Mouse (Mus musculus): ENCODE results near the gene Krt18. TPM values are rescaled to one million over a fixed set of nuclear protein-coding genes. Genes with fewer than 3 reads are reported as not detected.
"Not testable (repeated sequence)": the region's sequence is repeated elsewhere in the genome, so short reads cannot be mapped to it uniquely, and the experiment has no call there.

The Krt18 gene
- polyA plus RNA-seq, 1 experiment from 2014 or later = 4.4 TPM

DNA sequence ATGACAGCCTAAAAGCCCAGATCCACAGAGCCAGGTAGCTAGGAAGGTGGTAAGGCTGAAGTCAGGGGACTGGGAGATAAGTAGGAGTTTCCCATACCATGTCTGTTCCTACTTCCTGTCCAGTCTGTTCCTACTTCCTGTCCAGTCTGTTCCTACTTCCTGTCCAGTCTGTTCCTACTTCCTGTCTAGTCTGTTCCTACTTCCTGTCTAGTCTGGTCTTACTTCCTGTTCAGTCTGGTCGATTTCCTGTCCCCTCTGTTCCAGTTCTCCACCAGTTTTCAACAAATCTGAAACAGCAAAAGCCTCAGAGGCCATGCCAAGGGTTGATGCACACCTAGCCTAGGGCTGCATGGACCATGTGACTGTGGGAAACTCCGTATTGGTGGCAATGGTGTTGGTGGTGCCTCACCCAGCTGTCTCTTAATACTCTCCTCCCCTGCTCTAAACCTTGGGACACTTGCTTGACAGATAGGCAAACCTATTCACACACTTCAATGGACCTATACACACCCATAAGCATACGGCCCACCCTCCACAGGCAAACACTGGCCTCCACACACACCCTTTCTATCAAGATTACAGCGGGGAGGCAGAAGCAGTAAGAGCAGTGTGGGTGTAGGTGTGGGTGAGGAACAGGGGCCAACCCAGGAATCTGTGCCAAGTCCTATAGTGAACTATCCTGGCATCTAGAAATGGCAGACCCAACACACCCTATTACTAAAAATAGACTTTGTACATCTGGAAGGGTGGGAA lies 32.3 kb upstream of the Krt18 start:
- Histone ChIP-seq H3K4me1 (replicated peaks; ENCODE audit: control insufficient read depth, insufficient read depth, low read length) (no peaks in the 10 kb centered on the region), H3K4me3 (replicated peaks; ENCODE audit: low read length) (no peak overlapping the region), H3K36me3 (ENCODE audit: control insufficient read depth, insufficient read depth) (no peaks in the 10 kb centered on the region), H3K27ac (ENCODE audit: low read length) (no peak overlapping the region), H3K9me3 (ENCODE audit: control insufficient read depth, low read length) (no peaks in the 10 kb centered on the region; the same call in 1 of the 2 replicates), H3K9ac (replicated peaks; ENCODE audit: low read depth, low read length) (no peak overlapping the region), H3K4me2 (ENCODE audit: low read length) (no peak overlapping the region), H3K27me3 (replicated peaks; ENCODE audit: control insufficient read depth, insufficient read depth, low read length) (no peaks in the 10 kb centered on the region)
- WGBS = 81% methylated on average over 4 of the region's 4 CpGs
- ATAC-seq = no peak

DNA sequence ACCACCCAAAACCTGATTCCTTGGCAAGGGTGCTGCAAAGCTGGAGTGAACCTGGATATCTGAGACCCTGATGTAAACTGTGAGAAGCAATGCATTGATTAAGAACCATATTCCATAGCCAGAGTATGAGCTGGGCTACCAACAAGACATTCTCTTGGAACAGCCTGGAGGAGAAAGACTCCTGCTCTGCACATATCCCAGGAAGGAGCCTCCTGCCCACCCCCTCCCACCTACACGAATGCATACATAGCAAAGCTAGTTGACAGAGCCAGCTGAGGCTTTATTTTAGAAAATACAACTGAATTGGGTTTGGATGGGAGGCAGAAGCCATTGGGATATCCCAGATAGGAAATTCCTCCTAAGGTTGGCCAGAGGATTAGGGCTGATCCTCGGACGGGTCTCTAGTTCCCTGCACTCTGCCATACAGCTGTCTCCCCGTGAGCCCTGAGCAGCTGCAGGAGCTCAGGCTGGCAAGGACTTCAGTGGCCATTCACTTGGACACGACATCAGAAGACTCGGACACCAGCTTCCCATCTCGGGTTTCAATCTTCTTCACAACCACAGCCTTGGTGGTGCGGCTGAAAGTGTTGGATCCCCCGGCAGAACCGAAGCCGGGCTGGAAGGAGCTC lies 31.4 kb upstream of the Krt18 start:
- not testable (repeated sequence) for H3K4me2 ChIP-seq (ENCODE audit: low read length); ATAC-seq; H3K4me3 ChIP-seq (replicated peaks; ENCODE audit: low read length); H3K9ac ChIP-seq (replicated peaks; ENCODE audit: low read depth, low read length); H3K9me3 ChIP-seq (ENCODE audit: control insufficient read depth, low read length); H3K27me3 ChIP-seq (replicated peaks; ENCODE audit: control insufficient read depth, insufficient read depth, low read length); H3K27ac ChIP-seq (ENCODE audit: low read length); H3K4me1 ChIP-seq (replicated peaks; ENCODE audit: control insufficient read depth, insufficient read depth, low read length); H3K36me3 ChIP-seq (ENCODE audit: control insufficient read depth, insufficient read depth)
- WGBS = 82% methylated on average over 9 of the region's 11 CpGs

DNA sequence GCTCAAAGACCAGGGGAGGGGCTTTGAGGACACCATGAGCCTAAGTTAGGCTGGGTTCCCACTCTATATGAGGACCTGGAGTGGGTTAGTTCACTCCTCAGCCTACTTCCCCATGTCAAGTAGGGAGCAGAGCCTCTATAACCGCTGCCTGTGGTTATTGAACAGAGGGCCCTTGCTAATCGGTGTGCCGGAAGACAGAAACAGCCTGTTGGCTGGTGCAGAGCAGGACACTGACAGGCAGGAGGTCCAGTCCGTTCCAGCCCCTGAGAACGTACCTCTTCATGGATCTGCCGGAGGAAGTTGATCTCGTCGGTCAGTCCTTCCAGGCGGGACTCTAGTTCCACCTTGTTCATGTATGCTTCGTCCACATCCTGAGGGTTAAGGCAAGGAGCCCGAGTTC lies 28.8 kb upstream of the Krt18 start:
- H3K4me1 ChIP-seq (replicated peaks; ENCODE audit: control insufficient read depth, insufficient read depth, low read length) = peaks cover 6% of the 10 kb centered on the region
- H3K9ac ChIP-seq (replicated peaks; ENCODE audit: low read depth, low read length) = no peak overlapping the region
- ATAC-seq = no peak
- H3K27ac ChIP-seq (ENCODE audit: low read length) = no peak overlapping the region
- H3K27me3 ChIP-seq (replicated peaks; ENCODE audit: control insufficient read depth, insufficient read depth, low read length) = peaks cover 16% of the 10 kb centered on the region
- no peaks in the 10 kb centered on the region for H3K36me3 ChIP-seq (ENCODE audit: control insufficient read depth, insufficient read depth)
- H3K9me3 ChIP-seq (ENCODE audit: control insufficient read depth, low read length) = no peaks in the 10 kb centered on the region; the same call in 1 of the 2 replicates
- H3K4me3 ChIP-seq (replicated peaks; ENCODE audit: low read length) = no peak overlapping the region
- H3K4me2 ChIP-seq (ENCODE audit: low read length) = no peak overlapping the region
- WGBS = 91% methylated on average over 11 of the region's 11 CpGs

DNA sequence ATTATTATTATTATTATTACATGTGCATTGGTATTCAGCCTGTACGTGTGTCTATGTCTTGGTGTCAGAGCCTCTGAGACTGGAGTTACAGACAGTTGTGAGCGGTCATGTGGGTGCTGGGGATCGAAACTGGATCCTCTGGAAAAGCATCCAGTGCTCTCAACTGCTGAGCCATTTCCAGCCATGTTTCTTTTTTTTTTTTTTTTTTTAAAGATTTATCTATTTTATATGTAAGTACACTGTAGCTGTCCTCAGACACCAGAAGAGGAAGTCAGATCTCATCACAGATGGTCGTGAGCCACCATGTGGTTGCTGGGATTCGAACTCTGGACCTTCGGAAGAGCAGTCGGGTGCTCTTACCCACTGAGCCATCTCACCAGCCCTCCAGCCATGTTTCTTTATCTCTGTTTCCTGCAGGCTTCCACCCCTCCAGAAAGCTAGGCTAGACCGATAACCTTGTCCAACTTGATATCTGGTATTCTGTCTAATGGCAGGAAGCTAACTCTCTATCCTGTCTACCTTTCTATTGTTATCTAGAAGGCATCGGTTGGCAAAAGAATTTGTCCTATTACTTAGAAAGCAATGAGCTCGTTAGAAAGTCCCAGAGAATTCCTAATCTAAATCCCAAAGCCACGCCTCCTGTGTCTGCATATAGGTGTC lies 28.2 kb upstream of the Krt18 start:
- Histone ChIP-seq H3K27ac (ENCODE audit: low read length) (no peak overlapping the region), H3K27me3 (replicated peaks; ENCODE audit: control insufficient read depth, insufficient read depth, low read length) (peaks cover 20% of the 10 kb centered on the region), H3K36me3 (ENCODE audit: control insufficient read depth, insufficient read depth) (no peaks in the 10 kb centered on the region), H3K4me1 (replicated peaks; ENCODE audit: control insufficient read depth, insufficient read depth, low read length) (peaks cover 6% of the 10 kb centered on the region), H3K9me3 (ENCODE audit: control insufficient read depth, low read length) (no peaks in the 10 kb centered on the region; the same call in 1 of the 2 replicates), H3K4me2 (ENCODE audit: low read length) (no peak overlapping the region), H3K4me3 (replicated peaks; ENCODE audit: low read length) (no peak overlapping the region), H3K9ac (replicated peaks; ENCODE audit: low read depth, low read length) (no peak overlapping the region)
- no peak for ATAC-seq
- 86% methylated on average over 11 of the region's 11 CpGs for WGBS

DNA sequence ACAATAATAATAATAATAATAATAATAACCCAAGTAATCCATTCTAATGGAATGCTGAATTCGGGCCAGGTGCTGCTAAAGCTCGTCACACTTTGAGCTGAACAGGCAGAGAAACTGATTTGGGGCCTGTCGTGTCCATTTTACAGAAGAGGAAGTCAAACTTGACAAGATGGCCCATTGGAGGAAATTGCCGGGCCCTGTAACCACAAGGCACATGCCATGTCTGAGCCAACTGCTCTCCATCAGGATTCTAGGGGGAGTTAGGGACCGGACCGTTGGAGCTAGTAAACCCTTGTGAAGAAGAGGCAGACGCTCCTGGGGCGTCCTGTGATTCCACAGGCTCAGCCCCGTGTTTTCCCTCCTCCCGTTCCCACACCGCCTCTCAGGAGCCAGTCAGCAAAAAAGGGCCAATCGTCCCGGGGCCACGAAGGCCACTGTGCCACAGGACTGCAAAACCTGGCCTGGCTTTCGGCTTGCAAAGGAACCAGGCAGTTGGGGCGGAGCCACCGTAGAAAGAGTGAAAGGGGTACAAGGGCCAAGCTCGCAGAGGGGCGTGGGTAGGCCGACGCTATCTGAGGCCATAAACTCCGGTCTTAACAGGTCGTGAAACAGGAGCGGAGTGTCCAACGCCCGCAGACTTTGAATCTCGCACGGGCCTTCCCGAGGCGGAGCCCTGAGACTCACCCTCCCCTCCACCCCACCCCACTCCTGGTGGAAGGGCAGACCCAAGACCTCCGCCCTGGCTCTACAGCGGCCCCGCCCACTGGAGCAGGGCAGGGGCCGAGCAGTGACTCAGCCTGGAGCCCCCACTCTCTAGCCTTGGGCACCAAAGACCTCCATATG lies 25.1 kb upstream of the Krt18 start:
- Histone ChIP-seq H3K36me3 (ENCODE audit: control insufficient read depth, insufficient read depth) (no peaks in the 10 kb centered on the region), H3K4me1 (replicated peaks; ENCODE audit: control insufficient read depth, insufficient read depth, low read length) (peaks cover 6% of the 10 kb centered on the region), H3K27me3 (replicated peaks; ENCODE audit: control insufficient read depth, insufficient read depth, low read length) (peaks cover 29% of the 10 kb centered on the region), H3K4me2 (ENCODE audit: low read length) (peak overlapping the region; percentile 42), H3K9ac (replicated peaks; ENCODE audit: low read depth, low read length) (peak overlapping the region; percentile 31; the same call in 1 of the 2 replicates), H3K9me3 (ENCODE audit: control insufficient read depth, low read length) (no peaks in the 10 kb centered on the region), H3K27ac (ENCODE audit: low read length) (no peak overlapping the region), H3K4me3 (replicated peaks; ENCODE audit: low read length) (peak overlapping the region; percentile 27)
- no peak for ATAC-seq
- 4% methylated on average over 34 of the region's 34 CpGs for WGBS

DNA sequence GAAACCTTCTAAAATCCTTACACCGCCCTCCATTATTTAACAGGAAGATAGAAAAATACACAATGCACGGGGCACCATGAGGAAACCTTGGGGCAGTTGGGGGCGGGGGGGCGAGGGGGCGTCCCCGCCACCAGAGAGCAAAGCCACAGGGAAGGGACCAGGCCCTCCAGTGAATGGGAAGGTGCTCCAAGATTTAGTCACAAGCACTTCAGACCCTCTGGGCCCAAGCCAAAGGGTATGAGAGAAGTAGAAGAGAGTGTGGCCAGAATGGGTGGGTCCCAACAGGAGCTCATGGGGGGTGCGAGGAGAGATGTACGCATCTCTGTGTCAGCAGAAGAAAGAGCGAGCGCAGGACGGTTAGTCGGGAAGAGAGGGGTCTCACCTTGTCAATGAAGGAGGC lies 24.5 kb upstream of the Krt18 start:
- Histone ChIP-seq H3K36me3 (ENCODE audit: control insufficient read depth, insufficient read depth) (no peaks in the 10 kb centered on the region), H3K27ac (ENCODE audit: low read length) (no peak overlapping the region), H3K9me3 (ENCODE audit: control insufficient read depth, low read length) (no peaks in the 10 kb centered on the region), H3K9ac (replicated peaks; ENCODE audit: low read depth, low read length) (no peak overlapping the region), H3K4me2 (ENCODE audit: low read length) (peak overlapping the region; percentile 42; the same call in 1 of the 2 replicates), H3K27me3 (replicated peaks; ENCODE audit: control insufficient read depth, insufficient read depth, low read length) (peaks cover 29% of the 10 kb centered on the region), H3K4me3 (replicated peaks; ENCODE audit: low read length) (no peak overlapping the region), H3K4me1 (replicated peaks; ENCODE audit: control insufficient read depth, insufficient read depth, low read length) (peaks cover 6% of the 10 kb centered on the region)
- WGBS = 14% methylated on average over 12 of the region's 12 CpGs
- no peak for ATAC-seq

DNA sequence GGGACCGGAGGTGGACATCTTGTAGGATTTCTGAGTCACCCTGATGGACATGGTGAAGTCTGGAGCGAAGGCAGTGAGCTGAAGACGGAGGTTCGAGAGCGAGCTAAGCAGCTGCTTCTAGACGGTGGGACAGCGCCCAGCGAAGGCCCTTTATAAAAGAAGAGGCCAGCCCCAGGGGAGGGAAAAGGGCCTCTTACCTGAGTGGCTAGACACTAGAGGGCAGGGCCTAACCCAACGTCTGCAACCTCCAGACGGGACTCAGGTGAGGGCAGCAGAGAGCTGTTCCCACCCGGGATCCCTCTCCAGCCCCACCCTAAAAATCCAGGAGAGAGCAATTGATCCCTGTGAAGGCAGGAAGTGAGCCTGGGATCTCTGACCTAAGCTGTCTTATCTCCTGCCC lies 23.8 kb upstream of the Krt18 start, which contains the start of gene Krt8:
Gene Krt8 (minus strand): TSS at position 294 of the 400 bp plus-strand sequence.
- Histone ChIP-seq H3K27me3 (replicated peaks; ENCODE audit: control insufficient read depth, insufficient read depth, low read length) (peaks cover 29% of the 10 kb centered on the region), H3K27ac (ENCODE audit: low read length) (no peak within 1 kb of the TSS), H3K9ac (replicated peaks; ENCODE audit: low read depth, low read length) (no peak within 1 kb of the TSS), H3K4me1 (replicated peaks; ENCODE audit: control insufficient read depth, insufficient read depth, low read length) (peaks cover 6% of the 10 kb centered on the region), H3K36me3 (ENCODE audit: control insufficient read depth, insufficient read depth) (no peaks in the 10 kb centered on the region), H3K9me3 (ENCODE audit: control insufficient read depth, low read length) (no peaks in the 10 kb centered on the region), H3K4me3 (replicated peaks; ENCODE audit: low read length) (no peak within 1 kb of the TSS), H3K4me2 (ENCODE audit: low read length) (peak within 1 kb of the TSS; percentile 42)
- WGBS = 22% methylated on average over 11 of the region's 11 CpGs
- ATAC-seq = no peak

DNA sequence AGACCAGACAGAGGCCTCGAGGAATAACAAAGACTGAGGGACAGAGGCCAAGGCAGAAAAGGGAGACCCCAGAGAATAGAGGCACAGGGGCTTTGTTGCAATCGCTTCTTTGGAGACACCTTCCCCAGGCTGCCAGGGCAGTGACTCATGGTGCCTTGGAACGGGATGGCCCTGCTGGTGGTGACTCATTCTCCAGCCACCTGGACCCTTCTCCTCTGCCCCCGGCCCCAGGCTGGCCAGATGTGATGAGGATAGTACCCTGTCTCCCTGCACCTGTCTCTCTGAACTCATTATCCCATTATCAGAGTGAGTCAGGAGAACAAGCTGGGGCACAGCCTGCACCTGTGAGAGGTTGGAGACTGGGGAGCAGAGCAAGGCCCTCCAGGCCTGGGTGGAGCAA lies 22.7 kb upstream of the Krt18 start:
- no peak overlapping the region for H3K4me2 ChIP-seq (ENCODE audit: low read length)
- H3K9me3 ChIP-seq (ENCODE audit: control insufficient read depth, low read length) = no peaks in the 10 kb centered on the region
- H3K4me3 ChIP-seq (replicated peaks; ENCODE audit: low read length) = no peak overlapping the region
- H3K4me1 ChIP-seq (replicated peaks; ENCODE audit: control insufficient read depth, insufficient read depth, low read length) = peaks cover 6% of the 10 kb centered on the region
- no peak overlapping the region for H3K9ac ChIP-seq (replicated peaks; ENCODE audit: low read depth, low read length)
- H3K27ac ChIP-seq (ENCODE audit: low read length) = no peak overlapping the region
- 42% methylated on average over 4 of the region's 4 CpGs for WGBS
- no peaks in the 10 kb centered on the region for H3K36me3 ChIP-seq (ENCODE audit: control insufficient read depth, insufficient read depth)
- no peak for ATAC-seq
- H3K27me3 ChIP-seq (replicated peaks; ENCODE audit: control insufficient read depth, insufficient read depth, low read length) = peaks cover 29% of the 10 kb centered on the region

DNA sequence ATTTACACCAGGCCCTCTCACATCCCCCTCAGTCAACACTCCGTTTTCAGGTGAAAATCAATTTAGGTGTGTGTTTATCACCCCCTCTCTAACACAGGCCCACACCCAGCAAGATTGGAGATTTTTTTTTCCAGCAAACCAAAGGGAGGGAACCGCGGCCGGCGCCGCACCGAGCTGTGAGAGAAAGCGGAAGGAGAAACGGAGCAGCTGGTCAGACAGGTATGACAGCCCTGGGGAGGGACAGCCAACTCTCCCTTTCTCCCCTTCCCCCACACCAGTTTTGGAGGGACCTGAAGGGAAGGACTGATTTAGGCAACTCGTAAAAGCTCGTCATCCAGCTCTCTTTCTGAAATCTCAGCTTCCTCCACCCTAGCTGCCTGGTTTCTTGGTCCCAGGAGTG lies 21.7 kb upstream of the Krt18 start:
- WGBS = 35% methylated on average over 11 of the region's 11 CpGs

More for the DNA sequence above, 21.7 kb upstream of the Krt18 start:
- Histone ChIP-seq H3K4me2 (ENCODE audit: low read length) (no peak overlapping the region), H3K9ac (replicated peaks; ENCODE audit: low read depth, low read length) (no peak overlapping the region), H3K27me3 (replicated peaks; ENCODE audit: control insufficient read depth, insufficient read depth, low read length) (peaks cover 29% of the 10 kb centered on the region), H3K4me3 (replicated peaks; ENCODE audit: low read length) (no peak overlapping the region), H3K9me3 (ENCODE audit: control insufficient read depth, low read length) (no peaks in the 10 kb centered on the region), H3K36me3 (ENCODE audit: control insufficient read depth, insufficient read depth) (no peaks in the 10 kb centered on the region), H3K27ac (ENCODE audit: low read length) (no peak overlapping the region), H3K4me1 (replicated peaks; ENCODE audit: control insufficient read depth, insufficient read depth, low read length) (peaks cover 6% of the 10 kb centered on the region)
- ATAC-seq = no peak
